8 mouse cellular contexts compared by ENCODE assay signal in genomic region chr13:49420754-49421605, GRCm38 (mm10). TPM values are rescaled to one million over a fixed set of nuclear protein-coding genes. Genes with fewer than 3 reads are reported as not detected.
DNase-seq lines count a peak whose midpoint lies in the region; ATAC-seq lines count a peak whose summit lies in the region.

Gene Ippk (plus strand): TSS chr13:49421249.

- DNase-seq in NIH3T3 (ENCODE audit: low read depth), result peak; percentile 98
- peak; percentile 99 for DNase-seq in cerebellum, postnatal 10 days
- DNase-seq in frontal cortex, postnatal 10 days (ENCODE audit: low spot score in 2 of 2), result peak; percentile 97 to 98
- DNase-seq in layer of hippocampus, postnatal 14 days (ENCODE audit: low spot score in 2 of 2), result peak; percentile 96 to 99
- peak; percentile 98 for DNase-seq in lung, postnatal 14 days
- peak; percentile 91 for DNase-seq in retina, adult 2 months (ENCODE audit: low read depth, low spot score)
- DNase-seq in thymus, postnatal 36 days, result peak; percentile 97 to 99

- H3K4me2 ChIP-seq in hindbrain, embryonic 12.5 days (replicated peaks), result peak within 1 kb of the TSS; percentile 97

- ATAC-seq in hindbrain, embryonic 12.5 days (ENCODE audit: low FRiP score), result peak; percentile 99

- under 1% methylated on average over 68 of the region's 69 CpGs for WGBS in hindbrain, embryonic 12.5 days

- H3K9me3 ChIP-seq in hindbrain, embryonic 12.5 days (replicated peaks), result no peaks in the 10 kb centered on the region

- H3K27ac ChIP-seq in hindbrain, embryonic 12.5 days, result peak within 1 kb of the TSS; percentile 84

- H3K4me1 ChIP-seq in hindbrain, embryonic 12.5 days, result peaks cover 27% of the 10 kb centered on the region

- H3K27me3 ChIP-seq in hindbrain, embryonic 12.5 days, result no peaks in the 10 kb centered on the region

- no peaks in the 10 kb centered on the region for H3K36me3 ChIP-seq in hindbrain, embryonic 12.5 days

- peak within 1 kb of the TSS; percentile 90 for H3K9ac ChIP-seq in hindbrain, embryonic 12.5 days

- H3K4me3 ChIP-seq in hindbrain, embryonic 12.5 days, result peak within 1 kb of the TSS; percentile 90

RNA-seq across cellular contexts. Expression of gene Ippk, which starts in this region (rescaled TPM):
- polyA plus RNA-seq in hindbrain, embryonic 12.5 days (2016; fragmentation: Nextera tagmentation; extraction: Ambion mirVana), result 16.5 and 17.3 TPM in 2 replicates
- 10 to 100 TPM; 21.7 to 22.1 TPM for total RNA-seq in layer of hippocampus, postnatal 14 days (2021)

Comparison
In these comparisons a context has a peak if more than half of its experiments do, and no peak if none do; other contexts are left out.
1. Peak in every context shown above with its lines: DNase-seq, ATAC-seq, H3K4me3 ChIP-seq and H3K27ac ChIP-seq.